25 mouse cellular contexts compared by ENCODE assay signal in genomic region chr3:89553432-89553831, GRCm38 (mm10). TPM values are rescaled to one million over a fixed set of nuclear protein-coding genes. Genes with fewer than 3 reads are reported as not detected.
DNase-seq lines count a peak whose midpoint lies in the region; ATAC-seq and TF ChIP-seq lines count a peak whose summit lies in the region.
"Had no signal": no experiment of that assay in that cellular context is flagged by ENCODE, and none has a peak within 500 bp of the region (broad histone marks: within the 10 kb centered on the region; RNA-seq: fewer than 3 reads in every experiment).

No protein-coding gene starts in this region.

- TF ChIP-seq CTCF in testis, adult 2 months (IDR thresholded peaks at IDR 0.05; ENCODE audit: control insufficient read depth, insufficient read depth, insufficient replicate concordance, low read depth, low read length), result no peak
- no peak for TF ChIP-seq CTCF in liver, embryonic 14.5 days (IDR thresholded peaks at IDR 0.05; ENCODE audit: low read depth)

- H3K4me2 ChIP-seq in liver, embryonic 14.5 days (ENCODE audit: low read depth), result no peak overlapping the region
- H3K4me2 ChIP-seq: forebrain, embryonic 13.5 days; hindbrain, embryonic 12.5 days; hindbrain, embryonic 15.5 days had no signal

- H3K27me3 ChIP-seq in heart, embryonic 10.5 days (ENCODE audit: insufficient read depth, poor library complexity, severe bottlenecking), result 0 out of 2 replicates have a peak, but pooled peaks cover under 1% of the 10 kb centered on the region
- no peaks in the 10 kb centered on the region for H3K27me3 ChIP-seq in testis, adult 2 months (ENCODE audit: control insufficient read depth, insufficient read depth, low read length)
- H3K27me3 ChIP-seq in liver, embryonic 14.5 days (ENCODE audit: control insufficient read depth, insufficient read depth, low read length), result no peaks in the 10 kb centered on the region
- H3K27me3 ChIP-seq: CH12.LX; forebrain, embryonic 13.5 days; hindbrain, embryonic 12.5 days; hindbrain, embryonic 15.5 days had no signal

- no peak overlapping the region for H3K27ac ChIP-seq in heart, embryonic 10.5 days
- no peak overlapping the region for H3K27ac ChIP-seq in testis, adult 2 months (ENCODE audit: control insufficient read depth, insufficient read depth, low read depth, low read length)
- H3K27ac ChIP-seq in liver, embryonic 14.5 days, result no peak overlapping the region
- H3K27ac ChIP-seq: forebrain, embryonic 10.5 days; forebrain, embryonic 13.5 days; hindbrain, embryonic 12.5 days; hindbrain, embryonic 15.5 days had no signal

- no peak for ATAC-seq in liver, embryonic 14.5 days (ENCODE audit: insufficient read depth)
- ATAC-seq: activated CD4-positive, CD25-positive, alpha-beta regulatory T cell, adult 4 months; forebrain, embryonic 13.5 days; forebrain, embryonic 16.5 days; Patski had no signal

- no peaks in the 10 kb centered on the region for H3K9me3 ChIP-seq in heart, embryonic 10.5 days
- no peaks in the 10 kb centered on the region for H3K9me3 ChIP-seq in liver, embryonic 14.5 days (ENCODE audit: control insufficient read depth, low read length)
- H3K9me3 ChIP-seq: forebrain, embryonic 10.5 days; G1E; hindbrain, embryonic 12.5 days; hindbrain, embryonic 15.5 days had no signal

- DNase-seq in heart, adult 18-20 months, result peak; percentile 15 to 20
- no peak for DNase-seq in heart, embryonic 10.5 days (ENCODE audit: low spot score)
- DNase-seq in testis, postnatal 10 days (ENCODE audit: low spot score), result no peak
- DNase-seq in liver, embryonic 14.5 days (ENCODE audit: low read depth in 3 of 3, low spot score in 3 of 3), result no peak
- no peak for DNase-seq in cerebellum, adult 8-10 months
- DNase-seq: adrenal gland, adult 8-10 months; adrenal gland, postnatal 25 days; B cell, adult 2 months; cerebellum, adult 11-12 months; cerebellum, adult 9-10 months; cerebellum, postnatal 14 days; gastrocnemius, postnatal 10 days; gastrocnemius, postnatal 36 days had no signal

- TF ChIP-seq POLR2A in testis, adult 2 months (IDR thresholded peaks at IDR 0.05; ENCODE audit: control insufficient read depth, low read depth, low read length), result no peak

- H3K9ac ChIP-seq in liver, embryonic 14.5 days (replicated peaks), result no peak overlapping the region
- H3K9ac ChIP-seq: forebrain, embryonic 13.5 days; hindbrain, embryonic 12.5 days; hindbrain, embryonic 15.5 days had no signal

- no peaks in the 10 kb centered on the region for H3K36me3 ChIP-seq in heart, embryonic 10.5 days
- no peaks in the 10 kb centered on the region for H3K36me3 ChIP-seq in testis, adult 2 months (ENCODE audit: control insufficient read depth, insufficient read depth, low read length)
- H3K36me3 ChIP-seq in liver, embryonic 14.5 days (replicated peaks; ENCODE audit: control insufficient read depth, insufficient read depth, low read depth), result no peaks in the 10 kb centered on the region
- H3K36me3 ChIP-seq: forebrain, embryonic 10.5 days; G1E; hindbrain, embryonic 12.5 days; hindbrain, embryonic 15.5 days had no signal

- WGBS in heart, embryonic 10.5 days, result 76% methylated on average over 8 of the region's 8 CpGs
- 67% methylated on average over 8 of the region's 8 CpGs for WGBS in liver, embryonic 14.5 days (ENCODE audit: insufficient replicate concordance)

- H3K4me1 ChIP-seq in heart, embryonic 10.5 days, result no peaks in the 10 kb centered on the region
- no peaks in the 10 kb centered on the region; the same call in 1 of the 2 replicates for H3K4me1 ChIP-seq in testis, adult 2 months (ENCODE audit: control insufficient read depth, insufficient read depth, low read length)
- peaks cover 0 to 14% of the 10 kb centered on the region in 2 experiments; a peak in 2 of 4 replicates for H3K4me1 ChIP-seq in liver, embryonic 14.5 days (replicated peaks; ENCODE audit: control insufficient read depth in 2 of 2, insufficient read depth in 2 of 2, low read length in 1 of 2)

- peak; percentile 17; the same call in 1 of the 2 replicates for TF ChIP-seq EP300 in liver, embryonic 14.5 days (IDR thresholded peaks at IDR 0.05; ENCODE audit: low read depth)

- no peak overlapping the region for H3K4me3 ChIP-seq in heart, embryonic 10.5 days
- peak overlapping the region; percentile 23 for H3K4me3 ChIP-seq in testis, adult 2 months (ENCODE audit: control insufficient read depth, low read depth, low read length)
- no peak overlapping the region for H3K4me3 ChIP-seq in liver, embryonic 14.5 days (ENCODE audit: insufficient read depth in 1 of 2, low read depth in 2 of 2, low read length in 2 of 2)
- H3K4me3 ChIP-seq: forebrain, embryonic 10.5 days; forebrain, embryonic 13.5 days; hindbrain, embryonic 12.5 days; hindbrain, embryonic 15.5 days had no signal

RNA-seq across cellular contexts. Expression of gene Kcnn3, which starts 33.5 kb away (rescaled TPM):
- total RNA-seq in heart, adult 18-20 months (2021), result 1 to 10 TPM; 1.5 to 2.0 TPM
- polyA plus RNA-seq in heart, embryonic 10.5 days (2016; fragmentation: Nextera tagmentation; extraction: Ambion mirVana), result 0.58 and 1.1 TPM in 2 replicates
- polyA plus RNA-seq in testis, adult 2 months (2012; rRNA removed), result 1.7 and 2.3 TPM in 2 replicates
- polyA plus RNA-seq in liver, embryonic 14.5 days (2012; rRNA removed), result 0.02 and 0.03 TPM in 2 replicates
- not detected in 2 replicates for polyA plus RNA-seq in liver, embryonic 14.5 days (2014; fragmentation: Nextera tagmentation; extraction: Ambion mirVana)
- total RNA-seq: CH12.LX; granulocyte monocyte progenitor cell, adult 5-6 weeks; hematopoietic stem cell, adult 5-6 weeks had no signal
- polyA plus RNA-seq: activated CD4-positive, CD25-positive, alpha-beta regulatory T cell, adult 4 months; G1E had no signal

Comparison
In these comparisons a context has a peak if more than half of its experiments do, and no peak if none do; other contexts are left out.
1. DNase-seq: peak in heart, adult 18-20 months (2 of 2); none in heart, embryonic 10.5 days (single experiment), testis, postnatal 10 days (single experiment), liver, embryonic 14.5 days (0 of 3) and cerebellum, adult 8-10 months (single experiment).